Mouse (Mus musculus): ENCODE measurements at regions not wholly inside any gene's neighbourhood (a gene's known extent, or its start where the extent isn't known, plus 50 kb on each side); places are given as distances from the start of the nearest gene placed in this dataset.

- TF ChIP-seq CTCF (IDR thresholded peaks at IDR 0.05; ENCODE audit: low read depth, low read length): no peak
- no peak for TF ChIP-seq POLR2A (IDR thresholded peaks at IDR 0.05; ENCODE audit: extremely low read depth, insufficient read depth, low read length)
Observed at GRCm38 (mm10) chr5:97323873-97324272, 68.3 kb downstream of the Naa11 start.

Measured in liver, adult 2 months (tissue).